Mouse (Mus musculus) neural tube, embryonic 15.5 days (tissue): ENCODE results near the gene Mis18a. TPM values are rescaled to one million over a fixed set of nuclear protein-coding genes. Genes with fewer than 3 reads are reported as not detected.

Source experiments
- ATAC-seq: fragments of 200-750 bp; cut with Nextera tagmentation; 2 replicates; pipeline ENCODE4 v1.8.0; 2017; ENCODE audit warnings: mild to moderate bottlenecking, moderate TSS enrichment, moderate library complexity; ENCODE audit not compliant: low FRiP score
- H3K27ac ChIP-seq: fragments of 300-500 bp; sonication (generic); replicated peaks from 2 replicates; pipeline ENCODE4 v1.5.1; 2015; ENCODE audit warnings: mild to moderate bottlenecking, inconsistent platforms
- H3K27me3 ChIP-seq: fragments of 300-500 bp; sonication (generic); replicated peaks from 2 replicates; pipeline ENCODE4 v1.6.1; 2015; ENCODE audit warnings: inconsistent platforms
- H3K36me3 ChIP-seq: fragments of 300-500 bp; sonication (generic); 2 replicates; pipeline ENCODE4 v1.6.1; 2015; ENCODE audit warnings: inconsistent platforms
- H3K4me1 ChIP-seq: fragments of 300-500 bp; sonication (generic); 2 replicates; pipeline ENCODE4 v1.6.1; 2015; ENCODE audit warnings: inconsistent platforms
- H3K4me2 ChIP-seq: fragments of 300-500 bp; sonication (generic); 2 replicates; pipeline ENCODE4 v1.6.1; 2015; ENCODE audit warnings: inconsistent platforms, mild to moderate bottlenecking, moderate library complexity
- H3K4me3 ChIP-seq: fragments of 300-500 bp; sonication (generic); replicated peaks from 2 replicates; pipeline ENCODE4 v1.5.1; 2015; ENCODE audit warnings: mild to moderate bottlenecking, inconsistent platforms
- H3K9ac ChIP-seq: fragments of 300-500 bp; sonication (generic); replicated peaks from 2 replicates; pipeline ENCODE4 v1.6.1; 2015; ENCODE audit warnings: mild to moderate bottlenecking, inconsistent platforms
- H3K9me3 ChIP-seq: fragments of 300-500 bp; sonication (generic); replicated peaks from 2 replicates; pipeline ENCODE4 v1.6.1; 2016; ENCODE audit warnings: inconsistent platforms
- WGBS: fragments of 180-500 bp; shearing (Covaris S2); methylation state at CpG from one replicate; pipeline ENCODE4 v1.1.7; 2015; ENCODE audit warnings: mixed read lengths; 5-methylcytosine and 5-hydroxymethylcytosine counted together
- polyA plus RNA-seq: library from polyadenylated mRNA; unstranded; fragments of >200 nt; fragmentation: Nextera tagmentation; extraction: Ambion mirVana; gene quantifications from 2 replicates; pipeline ENCODE4 v1.2.1, GENCODE M21; 2015

Mis18a gene
- polyA plus RNA-seq, 1 experiment from 2014 or later = 20.4 TPM

DNA sequence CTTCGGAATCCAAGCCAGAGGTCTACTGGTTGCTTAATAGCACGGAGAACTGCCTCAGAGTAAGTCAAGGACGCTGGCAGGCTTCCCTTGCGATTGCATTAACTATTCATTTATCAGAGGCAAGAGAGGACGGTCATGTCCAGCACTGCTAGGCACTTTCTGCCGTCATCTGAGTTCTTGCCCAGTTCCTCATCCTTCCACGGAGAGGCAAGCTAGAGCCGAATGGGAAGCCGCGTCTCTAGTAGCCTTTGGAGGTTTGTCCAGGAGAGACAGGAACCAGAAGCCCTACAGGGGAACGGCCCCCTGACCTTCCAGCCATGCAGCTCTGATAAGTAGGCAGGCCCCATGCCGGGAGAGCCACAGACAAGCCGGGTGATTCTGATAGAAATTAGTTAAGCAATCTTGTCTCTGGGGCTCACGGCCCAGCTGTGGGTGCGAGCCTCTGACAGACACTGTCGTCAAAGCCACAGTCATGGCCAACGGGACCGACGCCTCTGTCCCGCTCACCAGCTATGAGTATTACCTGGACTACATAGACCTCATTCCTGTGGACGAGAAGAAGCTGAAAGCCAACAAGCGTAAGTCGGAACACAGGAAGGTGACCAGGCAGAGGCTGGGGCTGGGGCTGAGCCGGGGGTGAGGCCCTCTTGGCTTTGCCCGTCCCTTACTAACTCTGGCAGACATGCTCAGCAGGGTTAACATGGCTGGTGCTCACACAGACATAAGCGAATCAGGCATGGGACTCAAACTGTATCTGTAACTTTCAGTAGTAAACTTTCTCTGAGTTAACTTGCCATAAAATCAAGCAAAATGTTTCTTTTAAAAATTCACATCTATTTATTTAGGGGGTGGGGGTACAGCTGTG, 11.1 kb upstream of the Mis18a start, which contains the start of gene Mrap:
TSS of gene Mrap (plus strand) at position 116 of the 865 bp plus-strand sequence.
- no peak within 1 kb of the TSS for H3K27ac ChIP-seq
- H3K9ac ChIP-seq = no peak within 1 kb of the TSS
- 90% methylated on average over 26 of the region's 26 CpGs for WGBS
- H3K4me2 ChIP-seq = no peak within 1 kb of the TSS
- H3K4me1 ChIP-seq = peaks cover 12% of the 10 kb centered on the region
- no peaks in the 10 kb centered on the region for H3K27me3 ChIP-seq
- H3K4me3 ChIP-seq = no peak within 1 kb of the TSS
- no peaks in the 10 kb centered on the region for H3K9me3 ChIP-seq
- no peak for ATAC-seq
- H3K36me3 ChIP-seq = no peaks in the 10 kb centered on the region

DNA sequence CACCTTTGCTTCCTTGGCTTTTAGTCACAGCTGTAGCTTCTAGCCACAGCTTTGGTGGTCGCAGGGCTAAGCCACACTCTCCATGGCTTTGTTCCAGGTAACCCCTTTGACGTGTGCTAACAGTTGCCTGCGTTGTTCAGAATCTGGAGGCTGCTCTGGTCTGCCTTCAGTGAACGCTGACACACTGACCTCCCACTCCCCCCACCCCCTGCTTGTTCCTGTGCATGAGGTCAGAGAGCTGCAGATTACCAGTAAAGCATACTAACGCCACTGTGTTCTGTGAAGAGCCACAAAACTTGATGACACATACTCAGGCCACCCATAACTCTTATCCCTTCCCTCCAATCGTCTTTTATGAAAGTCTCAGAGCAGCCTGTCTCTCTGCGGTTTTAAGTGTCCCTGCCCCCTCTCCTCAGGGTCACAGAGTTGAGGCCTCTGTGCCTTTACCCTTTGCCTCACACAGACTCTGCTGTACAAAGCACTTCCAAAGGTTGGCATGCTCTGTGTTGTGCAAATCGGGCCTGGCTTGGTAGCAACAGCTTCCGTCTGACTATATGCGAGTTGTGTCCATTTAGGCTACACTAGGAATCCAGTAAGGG, 9.6 kb upstream of the Mis18a start:
- H3K27me3 ChIP-seq = no peaks in the 10 kb centered on the region
- H3K9me3 ChIP-seq = no peaks in the 10 kb centered on the region
- H3K4me2 ChIP-seq = no peak overlapping the region
- H3K4me3 ChIP-seq = no peak overlapping the region
- H3K27ac ChIP-seq = no peak overlapping the region
- H3K36me3 ChIP-seq = no peaks in the 10 kb centered on the region
- peaks cover 6% of the 10 kb centered on the region for H3K4me1 ChIP-seq
- 64% methylated on average over 10 of the region's 10 CpGs for WGBS
- no peak overlapping the region for H3K9ac ChIP-seq
- no peak for ATAC-seq

- Histone ChIP-seq H3K36me3 (no peaks in the 10 kb centered on the region), H3K27ac (no peak overlapping the region), H3K9ac (no peak overlapping the region), H3K9me3 (peaks cover 4% of the 10 kb centered on the region; the same call in 1 of the 2 replicates), H3K4me2 (no peak overlapping the region), H3K27me3 (no peaks in the 10 kb centered on the region), H3K4me1 (no peaks in the 10 kb centered on the region), H3K4me3 (no peak overlapping the region)
- ATAC-seq = no peak
- 86% methylated on average over 4 of the region's 4 CpGs for WGBS
Measured at GRCm38 (mm10) chr16:90735611-90736010, 8.4 kb upstream of the Mis18a start.

GRCm38 (mm10) chr16:90726600-90727227, 490 bp downstream of the Mis18a start:
- H3K27me3 ChIP-seq = no peaks in the 10 kb centered on the region
- peak; percentile 55 for ATAC-seq
- WGBS = 7% methylated on average over 37 of the region's 38 CpGs

GRCm38 (mm10) chr16:90724051-90724450, 3.2 kb downstream of the Mis18a start:
- H3K4me3 ChIP-seq = no peak overlapping the region
- H3K27ac ChIP-seq = no peak overlapping the region
- H3K4me2 ChIP-seq = no peak overlapping the region
- 95% methylated on average over 4 of the region's 4 CpGs for WGBS
- no peak overlapping the region for H3K9ac ChIP-seq
- H3K27me3 ChIP-seq = no peaks in the 10 kb centered on the region
- no peak for ATAC-seq
- H3K9me3 ChIP-seq = no peaks in the 10 kb centered on the region
- H3K36me3 ChIP-seq = peaks cover 7% of the 10 kb centered on the region; the same call in 1 of the 2 replicates
- H3K4me1 ChIP-seq = peaks cover 16% of the 10 kb centered on the region

More at GRCm38 (mm10) chr16:90726600-90727227, 490 bp downstream of the Mis18a start:
- Histone ChIP-seq H3K36me3 (no peaks in the 10 kb centered on the region), H3K27ac (no peak overlapping the region; the same call in 1 of the 2 replicates), H3K9ac (peak overlapping the region; percentile 50), H3K4me1 (peaks cover 16% of the 10 kb centered on the region), H3K4me2 (peak overlapping the region; percentile 99), H3K4me3 (peak overlapping the region; percentile 72), H3K9me3 (peaks cover 4% of the 10 kb centered on the region; the same call in 1 of the 2 replicates)

- peak overlapping the region; percentile 81 for H3K27ac ChIP-seq
- H3K27me3 ChIP-seq = peaks cover 5% of the 10 kb centered on the region; the same call in 1 of the 2 replicates
- no peaks in the 10 kb centered on the region for H3K9me3 ChIP-seq
- peak overlapping the region; percentile 41 for H3K9ac ChIP-seq
- 57% methylated on average over 12 of the region's 12 CpGs for WGBS
- no peaks in the 10 kb centered on the region for H3K36me3 ChIP-seq
- ATAC-seq = no peak
- peaks cover 32% of the 10 kb centered on the region for H3K4me1 ChIP-seq
- peak overlapping the region; percentile 61 for H3K4me2 ChIP-seq
- peak overlapping the region; percentile 31 for H3K4me3 ChIP-seq
Measured at GRCm38 (mm10) chr16:90710313-90710712, 16.9 kb downstream of the Mis18a start.

DNA sequence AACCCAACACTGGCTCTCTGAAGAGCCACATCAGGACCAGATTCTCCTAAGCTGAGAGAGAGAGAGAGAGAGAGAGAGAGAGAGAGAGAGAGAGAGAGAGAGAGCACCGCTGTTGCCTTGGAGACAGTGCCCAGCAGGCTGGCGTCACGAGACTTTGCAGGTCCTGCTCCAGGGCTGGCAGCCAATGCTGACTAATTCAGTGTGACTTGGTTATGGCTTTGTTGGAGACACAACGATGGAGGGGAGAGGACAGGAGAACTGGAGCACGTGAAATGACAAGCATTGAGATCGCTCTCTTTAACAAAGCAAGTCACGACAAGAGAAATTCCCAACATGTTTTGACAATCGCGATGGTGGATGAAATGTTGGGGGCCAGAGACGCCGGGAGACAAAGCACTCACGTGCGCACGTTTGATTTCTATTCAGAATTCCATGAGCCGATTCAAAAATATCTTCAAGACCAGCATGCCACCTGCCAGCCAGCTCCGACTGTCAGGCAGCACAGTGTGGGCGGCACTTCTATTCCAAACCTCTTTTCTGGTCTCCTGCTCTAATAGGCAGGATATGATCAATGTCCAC, 17.4 kb downstream of the Mis18a start:
- Histone ChIP-seq H3K27me3 (peaks cover 5% of the 10 kb centered on the region; the same call in 1 of the 2 replicates), H3K9me3 (no peaks in the 10 kb centered on the region), H3K36me3 (no peaks in the 10 kb centered on the region), H3K4me1 (peaks cover 32% of the 10 kb centered on the region), H3K9ac (peak overlapping the region; percentile 41), H3K4me3 (peak overlapping the region; percentile 31), H3K27ac (peak overlapping the region; percentile 81), H3K4me2 (peak overlapping the region; percentile 61)
- peak; percentile 90 for ATAC-seq
- 9% methylated on average over 17 of the region's 17 CpGs for WGBS

DNA sequence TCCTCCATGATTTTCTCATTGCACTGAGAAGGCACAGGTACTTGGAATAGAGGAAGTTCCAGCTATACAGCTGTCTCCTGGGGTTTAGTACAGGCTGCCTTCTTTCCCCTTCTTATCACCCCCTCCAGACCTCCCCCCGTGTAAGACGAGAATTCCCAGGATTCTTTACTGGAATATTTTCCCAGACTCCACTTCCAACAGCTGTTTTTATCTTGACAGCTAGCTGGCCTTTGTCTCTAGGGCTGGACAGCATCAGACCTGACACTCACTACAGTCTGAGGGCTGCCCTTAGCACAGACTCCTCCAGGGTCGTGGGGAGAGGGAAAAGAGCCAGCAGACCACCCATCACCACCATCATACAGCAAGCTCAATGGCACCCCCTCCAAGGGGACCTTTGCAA, 20.9 kb downstream of the Mis18a start:
- ATAC-seq = no peak
- no peaks in the 10 kb centered on the region for H3K36me3 ChIP-seq
- H3K27ac ChIP-seq = no peak overlapping the region
- peaks cover 24% of the 10 kb centered on the region for H3K4me1 ChIP-seq
- H3K4me2 ChIP-seq = no peak overlapping the region
- H3K9me3 ChIP-seq = no peaks in the 10 kb centered on the region
- WGBS = 68% methylated on average over 3 of the region's 3 CpGs
- no peak overlapping the region for H3K4me3 ChIP-seq
- H3K27me3 ChIP-seq = 0 out of 2 replicates have a peak, but pooled peaks cover 3% of the 10 kb centered on the region
- no peak overlapping the region for H3K9ac ChIP-seq

- WGBS = 81% methylated on average over 13 of the region's 13 CpGs
- no peak overlapping the region for H3K9ac ChIP-seq
Measured at GRCm38 (mm10) chr16:90704161-90704825, 22.9 kb downstream of the Mis18a start.

DNA sequence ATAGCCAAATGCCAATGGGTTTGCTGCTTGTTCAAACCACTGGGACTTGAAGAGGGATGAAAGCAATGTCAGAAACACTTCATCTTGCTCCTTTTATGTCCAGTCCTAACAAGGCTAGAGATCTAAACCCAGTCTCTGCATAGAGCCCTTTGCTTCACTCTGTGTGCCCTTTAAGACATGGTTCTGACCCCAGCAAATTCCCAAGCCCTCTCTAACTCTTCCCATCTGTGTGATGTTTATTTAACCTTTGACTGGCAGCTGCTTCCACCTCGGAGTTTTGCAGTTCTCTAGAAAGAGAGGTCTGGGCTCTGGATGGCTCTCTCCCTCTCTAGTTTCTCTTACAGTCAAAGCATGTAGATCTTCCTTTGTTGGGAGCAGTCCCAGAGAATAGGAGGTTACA, 23.6 kb downstream of the Mis18a start:
- no peak overlapping the region for H3K27ac ChIP-seq
- 0 out of 2 replicates have a peak, but pooled peaks cover 3% of the 10 kb centered on the region for H3K27me3 ChIP-seq
- no peak overlapping the region for H3K4me3 ChIP-seq
- no peak for ATAC-seq
- no peak overlapping the region for H3K4me2 ChIP-seq
- H3K4me1 ChIP-seq = no peaks in the 10 kb centered on the region
- 26% methylated on average over 1 of the region's 1 CpGs for WGBS
- H3K9ac ChIP-seq = no peak overlapping the region
- H3K9me3 ChIP-seq = no peaks in the 10 kb centered on the region
- H3K36me3 ChIP-seq = no peaks in the 10 kb centered on the region

More at GRCm38 (mm10) chr16:90704161-90704825, 22.9 kb downstream of the Mis18a start:
- H3K4me2 ChIP-seq = no peak overlapping the region
- H3K27me3 ChIP-seq = 0 out of 2 replicates have a peak, but pooled peaks cover 3% of the 10 kb centered on the region
- H3K4me3 ChIP-seq = no peak overlapping the region
- H3K9me3 ChIP-seq = no peaks in the 10 kb centered on the region
- peaks cover 6% of the 10 kb centered on the region for H3K4me1 ChIP-seq
- no peaks in the 10 kb centered on the region for H3K36me3 ChIP-seq
- no peak for ATAC-seq
- no peak overlapping the region for H3K27ac ChIP-seq

- Histone ChIP-seq H3K36me3 (no peaks in the 10 kb centered on the region), H3K27ac (no peak overlapping the region), H3K9me3 (no peaks in the 10 kb centered on the region), H3K4me3 (no peak overlapping the region), H3K9ac (no peak overlapping the region), H3K4me1 (peaks cover 1% of the 10 kb centered on the region), H3K27me3 (no peaks in the 10 kb centered on the region), H3K4me2 (no peak overlapping the region)
- 93% methylated on average over 2 of the region's 2 CpGs for WGBS
- ATAC-seq = no peak
Measured at GRCm38 (mm10) chr16:90701541-90701940, 25.7 kb downstream of the Mis18a start.
